8 mouse cellular contexts compared by ENCODE assay signal in the genomic region with DNA sequence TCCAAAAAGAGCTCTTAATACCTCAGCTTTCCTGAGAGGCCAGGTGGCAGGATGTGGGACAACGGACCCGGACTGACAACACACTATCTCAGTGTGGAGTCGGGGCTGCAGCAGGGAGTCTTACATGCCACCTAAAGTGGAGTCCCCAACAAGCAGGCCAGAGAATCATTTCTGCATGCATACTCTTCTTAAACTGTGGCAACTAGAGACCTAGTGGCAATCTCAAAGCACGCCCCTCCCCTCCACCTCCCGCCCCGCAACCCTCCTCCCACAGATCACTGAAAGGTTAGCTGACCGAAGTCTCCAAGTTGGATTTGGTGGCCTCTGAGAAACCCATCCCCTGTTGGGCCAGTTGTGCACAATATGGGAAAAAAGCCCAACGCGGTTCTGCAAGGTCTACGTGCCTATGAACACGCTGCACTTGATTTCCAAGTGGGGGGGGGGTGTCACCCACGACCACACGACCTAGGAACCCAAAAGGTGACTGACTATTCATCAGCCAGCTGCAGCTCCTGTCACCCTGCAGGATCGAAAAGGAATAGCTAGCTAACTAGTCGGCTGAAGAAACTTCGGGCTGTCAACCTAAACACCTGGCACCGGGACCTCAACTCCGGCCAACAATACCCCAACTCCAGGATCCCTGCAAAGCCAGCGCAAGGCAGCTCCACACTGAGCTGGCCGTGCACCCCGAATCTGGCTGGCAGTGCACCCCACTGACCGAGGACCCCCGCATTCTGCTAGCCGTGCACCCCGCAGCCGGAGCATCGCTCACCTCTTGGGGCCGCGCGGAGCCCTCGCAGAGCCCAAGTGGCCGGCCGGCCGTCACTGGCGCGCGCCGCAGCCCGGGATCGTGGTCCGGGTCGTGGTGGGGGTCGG. TPM values are rescaled to one million over a fixed set of nuclear protein-coding genes. Genes with fewer than 3 reads are reported as not detected.
DNase-seq lines count a peak whose midpoint lies in the region; ATAC-seq and TF ChIP-seq lines count a peak whose summit lies in the region.

No protein-coding gene starts in this region.

- no peaks in the 10 kb centered on the region for H3K4me1 ChIP-seq in cerebellum, adult 2 months (ENCODE audit: control insufficient read depth, insufficient read depth, low read length)
- H3K4me1 ChIP-seq in intestine, embryonic 16.5 days (ENCODE audit: control insufficient read depth, insufficient read depth, low read length) = peaks cover 13% of the 10 kb centered on the region; the same call in 1 of the 2 replicates
- peaks cover 74% of the 10 kb centered on the region for H3K4me1 ChIP-seq in megakaryocyte, embryonic 14.5 days
- H3K4me1 ChIP-seq in stomach, embryonic 14.5 days (ENCODE audit: control insufficient read depth, insufficient read depth, low read length) = no peaks in the 10 kb centered on the region

- DNase-seq in cerebellum, adult 18-20 months = peak; percentile 12 to 32
- DNase-seq in cerebellum, adult 9-11 months = no peak
- DNase-seq in CD4-positive, CD25-positive, alpha-beta regulatory T cell, adult 2 months (ENCODE audit: low read depth, low spot score) = peak; percentile 79
- peak; percentile 23 to 35 for DNase-seq in cerebellum, adult 2 months
- peak; percentile 25 for DNase-seq in gastrocnemius, postnatal 25 days

- no peak; the same call in none of the 2 replicates for ATAC-seq in intestine, embryonic 16.5 days
- ATAC-seq in stomach, embryonic 14.5 days (ENCODE audit: insufficient number of reproducible peaks, insufficient read depth, low FRiP score, low read depth) = no peak; the same call in 1 of the 2 replicates

- WGBS in cerebellum, adult 2 months = under 1% methylated on average over 43 of the region's 43 CpGs
- under 1% methylated on average over 35 of the region's 43 CpGs for WGBS in intestine, embryonic 16.5 days
- under 1% methylated on average over 43 of the region's 43 CpGs for WGBS in stomach, embryonic 14.5 days

- no peak for TF ChIP-seq POLR2A in cerebellum, adult 2 months (IDR thresholded peaks at IDR 0.05; ENCODE audit: borderline replicate concordance, insufficient read depth, low read length)

- peak overlapping the region; percentile 31; the same call in 1 of the 2 replicates for H3K27ac ChIP-seq in cerebellum, adult 2 months (ENCODE audit: insufficient read depth, low read length)
- H3K27ac ChIP-seq in intestine, embryonic 16.5 days (ENCODE audit: low read length) = peak overlapping the region; percentile 89
- H3K27ac ChIP-seq in stomach, embryonic 14.5 days (ENCODE audit: low read length) = peak overlapping the region; percentile 64

- peak; percentile 37; the same call in 1 of the 2 replicates for TF ChIP-seq CTCF in cerebellum, adult 2 months (IDR thresholded peaks at IDR 0.05; ENCODE audit: borderline replicate concordance, insufficient read depth, low read depth, low read length)

- H3K4me2 ChIP-seq in intestine, embryonic 16.5 days (ENCODE audit: low read depth, low read length) = peak overlapping the region; percentile 64
- H3K4me2 ChIP-seq in stomach, embryonic 14.5 days (replicated peaks; ENCODE audit: low read depth, low read length) = peak overlapping the region; percentile 79

- H3K9me3 ChIP-seq in intestine, embryonic 16.5 days (ENCODE audit: control insufficient read depth, low read length) = no peaks in the 10 kb centered on the region
- H3K9me3 ChIP-seq in megakaryocyte, embryonic 14.5 days = no peaks in the 10 kb centered on the region
- H3K9me3 ChIP-seq in stomach, embryonic 14.5 days (ENCODE audit: control insufficient read depth, low read depth, low read length) = no peaks in the 10 kb centered on the region

- H3K36me3 ChIP-seq in intestine, embryonic 16.5 days (ENCODE audit: control insufficient read depth, insufficient read depth, low read length) = no peaks in the 10 kb centered on the region
- H3K36me3 ChIP-seq in megakaryocyte, embryonic 14.5 days (replicated peaks; ENCODE audit: low read length) = peaks cover 35% of the 10 kb centered on the region
- H3K36me3 ChIP-seq in stomach, embryonic 14.5 days (ENCODE audit: control insufficient read depth, insufficient read depth, low read length) = no peaks in the 10 kb centered on the region

- H3K27me3 ChIP-seq in cerebellum, adult 2 months (ENCODE audit: control insufficient read depth, insufficient read depth, low read length) = no peaks in the 10 kb centered on the region
- no peaks in the 10 kb centered on the region for H3K27me3 ChIP-seq in intestine, embryonic 16.5 days (replicated peaks; ENCODE audit: control insufficient read depth, insufficient read depth, low read length)
- no peaks in the 10 kb centered on the region for H3K27me3 ChIP-seq in megakaryocyte, embryonic 14.5 days (replicated peaks)
- H3K27me3 ChIP-seq in stomach, embryonic 14.5 days (ENCODE audit: control insufficient read depth, insufficient read depth, low read length) = no peaks in the 10 kb centered on the region

- peak overlapping the region; percentile 62 for H3K4me3 ChIP-seq in cerebellum, adult 2 months (replicated peaks; ENCODE audit: insufficient read depth, low read depth, low read length)
- H3K4me3 ChIP-seq in intestine, embryonic 16.5 days (ENCODE audit: low read length) = peak overlapping the region; percentile 88
- H3K4me3 ChIP-seq in megakaryocyte, embryonic 14.5 days (replicated peaks) = peak overlapping the region; percentile 100
- peak overlapping the region; percentile 77 for H3K4me3 ChIP-seq in stomach, embryonic 14.5 days (ENCODE audit: low read depth, low read length)

- peak overlapping the region; percentile 91 for H3K9ac ChIP-seq in intestine, embryonic 16.5 days (ENCODE audit: low read depth, low read length)
- H3K9ac ChIP-seq in stomach, embryonic 14.5 days (replicated peaks; ENCODE audit: low read depth, low read length) = peak overlapping the region; percentile 69

RNA-seq across cellular contexts. Expression of a gene that starts 0.8 kb away (rescaled TPM):
- 2.2 and 2.3 TPM in 2 replicates for polyA plus RNA-seq in cerebellum, adult 2 months (2012; rRNA removed)
- total RNA-seq in gastrocnemius, postnatal 25 days (2021) = 1 to 10 TPM; 2.2 to 2.7 TPM
- polyA plus RNA-seq in intestine, embryonic 16.5 days (2015; fragmentation: Nextera tagmentation; extraction: Ambion mirVana) = 4.3 and 4.6 TPM in 2 replicates
- polyA plus RNA-seq in megakaryocyte, embryonic 14.5 days (2012; ENCODE audit: insufficient read depth, low replicate concordance) = 1.8 and 3.0 TPM in 2 replicates
- polyA plus RNA-seq in stomach, embryonic 14.5 days (2014; fragmentation: Nextera tagmentation; extraction: Ambion mirVana) = 2.8 and 3.0 TPM in 2 replicates

Comparison
In these comparisons a context has a peak if more than half of its experiments do, and no peak if none do; other contexts are left out.
1. H3K27ac ChIP-seq: peak in every context shown above with its lines; median percentile 89 in intestine, embryonic 16.5 days; 64 in stomach, embryonic 14.5 days; 31 in cerebellum, adult 2 months.